Mouse (Mus musculus): ENCODE data around the gene Drosha.
"Not testable (repeated sequence)": the region's sequence is repeated elsewhere in the genome, so short reads cannot be mapped to it uniquely, and the experiment has no call there.

The Drosha gene

DNA sequence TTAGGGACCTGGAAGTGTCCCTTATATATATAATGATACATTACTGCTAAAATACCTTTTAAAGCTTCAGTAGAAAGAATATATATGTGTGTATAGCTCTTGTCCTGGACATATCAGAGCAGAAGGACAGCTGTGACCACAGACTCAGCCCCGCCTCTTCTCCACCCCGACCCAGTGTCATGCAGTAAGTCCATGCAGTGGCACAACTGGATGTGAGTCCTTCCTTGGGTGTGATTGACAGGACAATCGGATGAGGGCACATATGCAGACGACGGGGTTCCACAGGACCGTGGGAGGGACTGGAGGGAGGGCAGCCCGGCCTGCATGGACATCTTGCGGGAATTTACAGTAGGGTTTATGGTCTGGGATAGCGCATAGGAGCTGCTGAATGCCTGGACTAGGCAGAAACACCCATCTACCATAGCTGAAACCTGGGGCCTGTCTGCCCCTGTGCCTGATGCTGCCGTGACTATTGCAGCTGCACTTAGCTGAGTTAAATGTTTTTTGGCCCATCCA, 111.7 kb downstream of the Drosha start:
- DNase-seq (ENCODE audit: low read depth, low spot score): no peak

GRCm38 (mm10) chr15:12937326-12937725, 112.7 kb downstream of the Drosha start:
- not testable (repeated sequence) for DNase-seq (ENCODE audit: low read depth, low spot score)

GRCm38 (mm10) chr15:12941106-12941505, 116.5 kb downstream of the Drosha start:
- DNase-seq (ENCODE audit: low read depth, low spot score): no peak

- DNase-seq (ENCODE audit: low read depth, low spot score): no peak
These were observed 117.1 kb downstream of the Drosha start for GRCm38 (mm10) chr15:12941651-12942180.

DNA sequence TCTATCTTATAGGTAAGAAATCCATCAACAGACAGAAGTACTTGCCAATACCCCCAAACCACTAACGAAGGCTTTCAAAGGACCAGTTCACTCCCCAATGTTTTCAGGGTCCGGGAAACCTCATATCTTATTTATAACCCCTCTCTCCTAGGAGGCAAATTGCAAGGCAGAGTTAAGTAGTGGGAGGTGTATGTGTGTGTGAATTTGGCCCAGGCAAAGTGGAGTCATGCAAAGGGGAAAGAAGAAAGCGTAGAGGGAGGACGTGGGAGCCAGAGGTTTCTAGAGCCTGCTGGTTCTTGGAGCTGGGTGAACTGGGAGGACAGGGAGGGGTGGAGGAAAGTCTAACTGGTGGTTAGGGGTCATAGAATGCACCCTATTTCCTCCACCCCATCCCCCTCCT, 117.8 kb downstream of the Drosha start:
- no peak for DNase-seq (ENCODE audit: low read depth, low spot score)

GRCm38 (mm10) chr15:12958051-12958450, 133.4 kb downstream of the Drosha start:
- no peak for DNase-seq (ENCODE audit: low read depth, low spot score)

DNA sequence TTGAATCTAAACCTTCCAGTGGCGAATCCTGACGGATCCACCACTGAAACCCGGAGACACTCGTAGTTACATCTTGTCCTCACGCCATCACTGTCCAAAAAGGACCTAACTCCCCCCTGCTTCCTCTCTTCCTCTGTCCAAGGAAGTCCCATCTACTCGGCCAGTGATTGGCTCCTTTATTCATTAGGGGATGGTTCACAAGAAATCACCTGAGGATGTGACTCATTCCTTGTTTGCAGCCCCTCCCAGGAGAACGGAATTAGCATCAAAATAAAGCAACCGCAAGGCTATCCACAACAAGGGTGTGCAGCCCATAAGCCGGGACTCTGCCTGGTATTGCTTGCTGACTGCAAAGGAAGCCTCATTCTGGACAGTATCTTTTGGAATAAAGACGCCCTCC, 137.6 kb downstream of the Drosha start:
- DNase-seq (ENCODE audit: low read depth, low spot score): no peak

DNA sequence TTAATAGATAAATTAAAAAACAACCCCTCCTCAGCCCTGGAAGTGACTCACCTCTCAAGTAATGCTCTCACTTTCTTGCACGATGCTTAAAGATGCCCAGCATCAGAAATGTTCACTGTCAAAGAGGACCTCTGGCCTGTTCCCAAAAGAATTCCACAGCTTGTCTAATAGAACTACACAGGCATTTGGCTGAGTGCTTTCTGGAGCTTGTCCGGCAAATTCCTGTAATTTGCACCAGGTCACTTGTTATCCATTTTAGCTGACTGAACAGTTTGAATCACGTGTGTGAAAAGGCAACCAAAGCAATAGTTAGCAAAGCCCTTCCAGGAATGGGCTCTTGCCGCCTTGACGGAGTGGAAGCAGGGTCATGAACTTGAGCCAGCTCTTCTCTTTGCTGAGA, 140.6 kb downstream of the Drosha start:
- DNase-seq (ENCODE audit: low read depth, low spot score): no peak

DNA sequence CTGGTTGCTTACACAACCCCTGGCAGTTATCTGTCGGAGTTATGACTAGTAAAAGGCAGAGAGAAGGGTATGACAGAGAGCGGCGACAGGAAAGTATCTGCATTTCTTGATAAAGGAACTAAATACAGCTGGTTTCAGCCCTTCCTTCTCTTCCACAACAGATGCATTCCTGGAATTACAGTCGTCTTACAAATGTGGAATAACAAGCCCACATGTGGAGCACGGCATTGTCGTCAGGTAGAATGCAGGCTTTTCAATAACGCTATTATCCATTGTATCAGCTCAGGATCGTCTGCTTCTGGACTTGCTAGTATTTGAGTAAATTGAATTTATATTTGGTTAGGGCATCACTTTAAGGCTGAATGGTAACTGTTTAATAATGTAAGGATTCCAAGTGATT, 144.2 kb downstream of the Drosha start:
- DNase-seq (ENCODE audit: low read depth, low spot score): no peak

GRCm38 (mm10) chr15:12972441-12972840, 147.8 kb downstream of the Drosha start:
- DNase-seq (ENCODE audit: low read depth, low spot score): no peak
